Mouse (Mus musculus) spleen, adult 2 months (tissue): ENCODE measurements around the gene Fzd10.

Experiments
- CTCF ChIP-seq: fragments of 200-500 bp; IDR thresholded peaks from 2 replicates; pipeline ENCODE4 v1.5.1; 2011; ENCODE audit warnings: mild to moderate bottlenecking, inconsistent platforms; ENCODE audit not compliant: insufficient read depth, insufficient read length, insufficient replicate concordance; ENCODE audit errors: extremely low read depth
- POLR2A ChIP-seq: fragments of 200-500 bp; IDR thresholded peaks from 2 replicates; pipeline ENCODE4 v1.6.1; 2011; ENCODE audit warnings: low read depth, low read length, inconsistent platforms

DNA sequence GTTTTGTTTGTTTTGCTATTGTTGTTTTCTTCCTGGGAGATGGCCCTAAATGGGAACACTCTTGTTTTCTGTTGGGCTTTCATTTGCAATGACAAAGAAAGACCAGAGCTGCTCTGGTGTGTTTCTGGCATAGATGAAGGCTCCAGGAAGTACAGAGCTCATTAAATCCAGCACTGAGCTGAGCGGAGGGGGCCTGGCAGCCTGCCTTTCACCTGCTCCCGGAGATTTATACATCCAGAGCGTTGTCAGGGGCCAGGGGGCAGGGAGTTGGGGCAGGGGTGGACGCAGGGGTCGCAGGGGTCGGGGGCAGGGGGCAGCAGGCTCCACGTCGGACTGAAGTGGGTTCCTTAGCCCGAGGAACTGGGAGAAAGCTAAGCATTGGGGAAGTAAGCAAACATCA is 19.8 kb downstream of the Fzd10 start:
- TF ChIP-seq CTCF, result no peak
- no peak for TF ChIP-seq POLR2A
